Mouse (Mus musculus) kidney, adult 2 months (tissue): ENCODE measurements around the gene Kcng4. TPM values are rescaled to one million over a fixed set of nuclear protein-coding genes. Genes with fewer than 3 reads are reported as not detected.
A peak's percentile ranks its signal among the peaks of the same experiment; 100 is the strongest.

Experiments used
- DNase-seq: peaks from one replicate; pipeline ENCODE4 v3.0.0; 2021
- H3K27ac ChIP-seq: fragments of 200-500 bp; 2 replicates; pipeline ENCODE4 v1.5.1; 2012; ENCODE audit warnings: low read depth, low read length, control low read depth, inconsistent platforms; ENCODE audit not compliant: insufficient read depth
- H3K27me3 ChIP-seq: fragments of 200-500 bp; replicated peaks from 2 replicates; pipeline ENCODE4 v1.6.1; 2012; ENCODE audit warnings: mild to moderate bottlenecking, moderate library complexity, low read length, inconsistent platforms; ENCODE audit not compliant: control insufficient read depth, insufficient read depth
- H3K36me3 ChIP-seq: fragments of 200-500 bp; 2 replicates; pipeline ENCODE4 v1.6.1; 2012; ENCODE audit warnings: mild to moderate bottlenecking, moderate library complexity, low read length, inconsistent platforms; ENCODE audit not compliant: control insufficient read depth, insufficient read depth
- H3K4me1 ChIP-seq: fragments of 200-500 bp; 2 replicates; pipeline ENCODE4 v1.6.1; 2011; ENCODE audit warnings: low read length; ENCODE audit not compliant: control insufficient read depth, insufficient read depth
- H3K4me3 ChIP-seq: fragments of 200-500 bp; 2 replicates; pipeline ENCODE4 v1.5.1; 2011; ENCODE audit warnings: mild to moderate bottlenecking, low read depth, low read length, control low read depth; ENCODE audit not compliant: insufficient read depth
- CTCF ChIP-seq: fragments of 200-500 bp; conservative IDR thresholded peaks from 2 replicates; pipeline ENCODE4 v1.5.1; 2011; ENCODE audit warnings: low read depth, mild to moderate bottlenecking, control low read depth, low read length, moderate library complexity, mixed read lengths; ENCODE audit not compliant: insufficient read depth, insufficient read length
- POLR2A ChIP-seq: fragments of 200-500 bp; IDR thresholded peaks from one replicate; pipeline ENCODE4 v1.6.1; 2011; ENCODE audit warnings: low read depth, low read length, control low read depth
- whole genome bisulfite sequencing: fragments of 180-500 bp; shearing (Covaris S2); methylation state at CpG from one replicate; pipeline ENCODE4 v1.1.7; 2018; 5-methylcytosine and 5-hydroxymethylcytosine counted together
- polyA plus RNA-seq: library from polyadenylated mRNA; depleted of rRNA; stranded (reverse); fragments of >200 nt; gene quantifications from 2 replicates; pipeline ENCODE4 v1.2.3, GENCODE M21; 2012

The Kcng4 gene
- polyA plus RNA-seq, 1 experiment = 0.58 TPM

DNA sequence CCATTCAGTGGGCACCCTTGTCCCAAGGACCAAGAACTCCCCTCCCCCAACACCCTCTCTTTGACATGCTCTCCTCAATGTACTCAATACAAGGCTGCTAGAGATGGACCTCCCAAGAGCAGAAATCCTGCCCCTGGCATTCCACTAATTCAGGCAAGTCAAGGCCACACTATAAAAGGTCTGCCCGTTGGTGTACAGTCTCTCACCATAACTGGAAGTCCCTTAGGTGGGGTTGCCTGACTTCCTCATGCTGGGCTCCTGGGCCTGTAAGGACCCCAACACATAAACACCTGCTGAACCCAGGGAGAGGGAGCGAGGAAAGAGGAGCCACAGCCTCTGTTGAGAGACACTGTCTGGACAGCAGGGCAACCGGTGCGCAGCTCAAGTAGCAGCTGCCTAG is 31.7 kb downstream of the Kcng4 start:
- no peaks in the 10 kb centered on the region for H3K27me3 ChIP-seq
- TF ChIP-seq POLR2A = no peak
- TF ChIP-seq CTCF = no peak
- no peaks in the 10 kb centered on the region; the same call in 1 of the 2 replicates for H3K36me3 ChIP-seq
- H3K27ac ChIP-seq = no peak overlapping the region
- 93% methylated on average over 4 of the region's 4 CpGs for WGBS
- H3K4me3 ChIP-seq = no peak overlapping the region
- H3K4me1 ChIP-seq = peaks cover 6% of the 10 kb centered on the region; the same call in 1 of the 2 replicates
- no peak for DNase-seq

DNA sequence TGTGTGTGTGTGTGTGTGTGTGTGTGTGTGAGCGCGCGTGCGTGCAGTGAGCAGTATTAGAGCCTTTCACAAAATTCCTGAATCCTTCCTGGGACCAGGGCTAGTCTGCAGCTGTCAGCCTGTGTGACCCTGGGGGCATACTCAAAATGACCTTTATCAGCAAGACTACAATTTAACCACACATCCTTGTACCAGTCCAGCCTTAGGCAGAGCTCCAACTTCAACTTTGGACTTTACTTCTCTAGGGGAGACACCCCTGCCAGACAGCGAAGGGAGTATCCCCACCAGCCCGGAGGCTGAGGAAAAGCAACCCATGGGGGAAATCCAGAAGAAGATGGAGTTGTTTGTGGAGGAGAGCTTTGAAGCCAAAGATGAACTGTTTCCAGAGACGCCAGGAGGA is 44.0 kb downstream of the Kcng4 start:
- DNase-seq = peak; percentile 80
- TF ChIP-seq POLR2A (no peak), CTCF (no peak)
- no peaks in the 10 kb centered on the region for H3K36me3 ChIP-seq
- WGBS = 61% methylated on average over 7 of the region's 7 CpGs
- no peaks in the 10 kb centered on the region for H3K27me3 ChIP-seq
- no peak overlapping the region for H3K27ac ChIP-seq
- H3K4me1 ChIP-seq = no peaks in the 10 kb centered on the region
- no peak overlapping the region for H3K4me3 ChIP-seq

GRCm38 (mm10) chr8:119590348-119590747 is 45.1 kb downstream of the Kcng4 start:
- Histone ChIP-seq H3K4me3 (no peak overlapping the region), H3K36me3 (no peaks in the 10 kb centered on the region), H3K4me1 (no peaks in the 10 kb centered on the region), H3K27ac (no peak overlapping the region), H3K27me3 (no peaks in the 10 kb centered on the region)
- DNase-seq = peak; percentile 30
- 62% methylated on average over 14 of the region's 14 CpGs for WGBS
- TF ChIP-seq POLR2A = no peak
- TF ChIP-seq CTCF = no peak

- Histone ChIP-seq H3K27ac (no peak overlapping the region), H3K4me3 (no peak overlapping the region), H3K4me1 (no peaks in the 10 kb centered on the region), H3K27me3 (no peaks in the 10 kb centered on the region), H3K36me3 (no peaks in the 10 kb centered on the region)
- DNase-seq = no peak
- TF ChIP-seq POLR2A = no peak
- TF ChIP-seq CTCF = no peak
- 40% methylated on average over 10 of the region's 10 CpGs for WGBS
Measured at GRCm38 (mm10) chr8:119588844-119589243, 46.6 kb downstream of the Kcng4 start.

- WGBS = 59% methylated on average over 4 of the region's 4 CpGs
- no peak for TF ChIP-seq POLR2A
- TF ChIP-seq CTCF = no peak
- no peaks in the 10 kb centered on the region for H3K4me1 ChIP-seq
- no peak overlapping the region for H3K4me3 ChIP-seq
- no peak overlapping the region for H3K27ac ChIP-seq
- no peak for DNase-seq
- no peaks in the 10 kb centered on the region for H3K27me3 ChIP-seq
- H3K36me3 ChIP-seq = no peaks in the 10 kb centered on the region
Measured at GRCm38 (mm10) chr8:119588321-119588720, 47.2 kb downstream of the Kcng4 start.

GRCm38 (mm10) chr8:119585901-119586300 is 49.6 kb downstream of the Kcng4 start:
- Histone ChIP-seq H3K4me1 (no peaks in the 10 kb centered on the region), H3K27ac (no peak overlapping the region), H3K27me3 (no peaks in the 10 kb centered on the region), H3K36me3 (no peaks in the 10 kb centered on the region), H3K4me3 (peak overlapping the region; percentile 52)
- TF ChIP-seq POLR2A (no peak), CTCF (no peak)
- 7% methylated on average over 22 of the region's 24 CpGs for WGBS
- DNase-seq = no peak

GRCm38 (mm10) chr8:119580441-119581161 is 54.9 kb downstream of the Kcng4 start:
- WGBS = 86% methylated on average over 5 of the region's 5 CpGs
- no peak overlapping the region for H3K27ac ChIP-seq

More at GRCm38 (mm10) chr8:119580441-119581161, 54.9 kb downstream of the Kcng4 start:
- H3K4me3 ChIP-seq = no peak overlapping the region
- H3K27me3 ChIP-seq = no peaks in the 10 kb centered on the region
- no peaks in the 10 kb centered on the region; the same call in 1 of the 2 replicates for H3K4me1 ChIP-seq
- no peak for DNase-seq
- H3K36me3 ChIP-seq = no peaks in the 10 kb centered on the region
- TF ChIP-seq POLR2A (no peak), CTCF (no peak)
